Mouse (Mus musculus) G1E (cell line): ENCODE measurements around the gene Tnni3.

ENCODE experiments used
- CTCF ChIP-seq: IDR thresholded peaks from 2 replicates; pipeline ENCODE4 v1.5.1; 2012; ENCODE audit warnings: low read depth, low read length, inconsistent platforms, mixed read lengths
- GATA1 ChIP-seq: IDR thresholded peaks from 2 replicates; pipeline ENCODE4 v1.6.1; 2012; ENCODE audit warnings: borderline replicate concordance, low read length, inconsistent platforms, mixed read lengths
- GATA2 ChIP-seq: IDR thresholded peaks from 2 replicates; pipeline ENCODE4 v1.6.1; 2012; ENCODE audit warnings: low read depth, low read length, inconsistent platforms, borderline replicate concordance

DNA sequence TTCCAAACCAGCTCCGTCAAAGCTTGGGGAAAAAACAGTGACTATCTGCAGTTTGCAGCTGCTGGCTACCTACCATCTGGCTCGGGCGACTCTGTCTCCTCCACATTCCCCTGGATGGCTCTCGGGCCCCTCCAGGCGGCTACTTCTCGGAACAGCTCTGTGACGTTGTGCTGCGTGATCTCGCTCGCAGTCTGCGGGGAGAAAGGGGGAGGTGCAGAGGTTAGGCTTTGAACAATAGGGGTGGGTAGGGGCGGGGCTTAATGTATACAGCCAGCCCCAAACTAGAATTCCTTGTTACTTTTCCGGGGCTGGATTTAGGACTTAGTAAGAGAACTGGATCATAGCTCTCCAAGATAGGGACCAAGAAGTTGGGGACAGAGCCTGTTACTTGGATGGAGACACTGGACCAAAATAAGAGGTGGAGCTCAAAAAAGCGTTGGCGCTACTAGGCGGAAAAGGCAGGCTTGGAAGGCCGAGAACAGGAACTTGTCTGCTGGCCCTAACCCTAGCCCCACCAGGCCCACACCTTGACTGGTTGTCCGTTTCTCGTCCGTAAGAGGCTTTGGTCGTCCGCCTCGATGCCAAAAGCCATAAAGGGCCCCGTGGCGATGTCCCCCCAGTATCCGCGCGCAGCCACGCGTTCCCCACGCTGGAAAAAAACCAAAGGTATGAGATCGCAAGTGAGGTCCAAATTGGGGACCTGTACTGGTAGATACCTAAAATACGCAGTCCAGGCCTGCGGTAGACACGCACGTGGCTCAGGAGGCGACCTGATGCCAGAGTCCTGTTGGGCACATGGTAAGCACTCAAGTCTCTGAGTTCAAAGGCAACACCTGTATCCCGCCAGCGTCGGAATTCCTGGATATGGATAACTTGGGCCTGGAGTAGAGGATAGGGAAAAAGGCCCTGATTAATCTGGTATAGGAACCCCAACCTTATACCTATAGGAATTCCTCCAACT, 2.6 kb upstream of the Tnni3 start:
- TF ChIP-seq CTCF (no peak), GATA1 (no peak), GATA2 (no peak)
